Mouse (Mus musculus) thymus, adult 2 months (tissue): ENCODE measurements around the gene Rimbp3.
"Not testable (repeated sequence)": the region's sequence is repeated elsewhere in the genome, so short reads cannot be mapped to it uniquely, and the experiment has no call there.

Experiments
- CTCF ChIP-seq: fragments of 200-500 bp; IDR thresholded peaks from 2 replicates; pipeline ENCODE4 v1.5.1; 2012; ENCODE audit warnings: mild to moderate bottlenecking, control low read depth, low read length, moderate library complexity, borderline replicate concordance; ENCODE audit not compliant: control insufficient read depth, poor library complexity, insufficient read depth; ENCODE audit errors: extremely low read depth
- POLR2A ChIP-seq: fragments of 200-500 bp; IDR thresholded peaks from 2 replicates; pipeline ENCODE4 v1.6.1; 2012; ENCODE audit warnings: mild to moderate bottlenecking, low read length, control low read depth, moderate library complexity; ENCODE audit not compliant: control insufficient read depth, poor library complexity, insufficient read depth; ENCODE audit errors: extremely low read depth

GRCm38 (mm10) chr16:17231523-17231922 lies 23.1 kb downstream of the Rimbp3 start:
- not testable (repeated sequence) for TF ChIP-seq CTCF, POLR2A
